Mouse (Mus musculus) forebrain, postnatal 0 days (tissue): ENCODE data around the gene Abl1. TPM values are rescaled to one million over a fixed set of nuclear protein-coding genes. Genes with fewer than 3 reads are reported as not detected.

Source experiments
- ATAC-seq: fragments of 200-750 bp; cut with Nextera tagmentation; 2 replicates; pipeline ENCODE4 v1.8.0; 2017; ENCODE audit warnings: mild to moderate bottlenecking, moderate library complexity
- DNase-seq: peaks from one replicate; pipeline ENCODE4 v3.0.0-alpha.2; 2015
- H3K27ac ChIP-seq: fragments of 300-500 bp; sonication (generic); 2 replicates; pipeline ENCODE4 v1.5.1; 2014; ENCODE audit warnings: low read depth, mild to moderate bottlenecking, antibody characterized with exemption, low read length, moderate library complexity, mixed read lengths
- H3K27me3 ChIP-seq: fragments of 300-500 bp; sonication (generic); 2 replicates; pipeline ENCODE4 v1.6.1; 2014; ENCODE audit warnings: mild to moderate bottlenecking, low read length, mixed read lengths; ENCODE audit not compliant: insufficient read depth
- H3K36me3 ChIP-seq: fragments of 300-500 bp; sonication (generic); 2 replicates; pipeline ENCODE4 v1.6.1; 2014; ENCODE audit warnings: mild to moderate bottlenecking, moderate library complexity; ENCODE audit not compliant: insufficient read depth
- H3K4me1 ChIP-seq: fragments of 300-500 bp; sonication (generic); 2 replicates; pipeline ENCODE4 v1.6.1; 2014; ENCODE audit warnings: antibody characterized with exemption; ENCODE audit not compliant: insufficient read depth
- H3K4me2 ChIP-seq: fragments of 300-500 bp; sonication (generic); 2 replicates; pipeline ENCODE4 v1.6.1; 2014; ENCODE audit warnings: low read depth, mild to moderate bottlenecking, moderate library complexity
- H3K4me3 ChIP-seq: fragments of 300-500 bp; sonication (generic); 2 replicates; pipeline ENCODE4 v1.5.1; 2014; ENCODE audit warnings: low read depth, low read length, mixed read lengths
- H3K9ac ChIP-seq: fragments of 300-500 bp; sonication (generic); 2 replicates; pipeline ENCODE4 v1.6.1; 2014; ENCODE audit warnings: mild to moderate bottlenecking
- H3K9me3 ChIP-seq: fragments of 300-500 bp; sonication (generic); 2 replicates; pipeline ENCODE4 v1.6.1; 2016; ENCODE audit warnings: low read length
- CTCF ChIP-seq: sonication (generic); IDR thresholded peaks from 2 replicates; pipeline ENCODE4 v1.5.1; 2016; ENCODE audit warnings: antibody characterized with exemption, control low read depth, low read depth
- WGBS: fragments of 180-500 bp; shearing (Covaris S2); extraction: QIAGEN DNeasy Blood & Tissue Kit; methylation state at CpG from one replicate; pipeline ENCODE4 v1.1.7; 2014; 5-methylcytosine and 5-hydroxymethylcytosine counted together
- polyA plus RNA-seq: library from polyadenylated mRNA; unstranded; fragments of >200 nt; fragmentation: Nextera tagmentation; extraction: Ambion mirVana; gene quantifications from 2 replicates; pipeline ENCODE4 v1.2.1, GENCODE M21; 2015
- total RNA-seq: library from RNA; depleted of rRNA; stranded (reverse); fragments of >200 nt; gene quantifications from 2 replicates; pipeline ENCODE4 v1.2.3, GENCODE M21; 2014

The Abl1 gene
- total and polyA plus RNA-seq, 2 experiments from 2014 or later: 12.4 to 54.0 TPM

DNA sequence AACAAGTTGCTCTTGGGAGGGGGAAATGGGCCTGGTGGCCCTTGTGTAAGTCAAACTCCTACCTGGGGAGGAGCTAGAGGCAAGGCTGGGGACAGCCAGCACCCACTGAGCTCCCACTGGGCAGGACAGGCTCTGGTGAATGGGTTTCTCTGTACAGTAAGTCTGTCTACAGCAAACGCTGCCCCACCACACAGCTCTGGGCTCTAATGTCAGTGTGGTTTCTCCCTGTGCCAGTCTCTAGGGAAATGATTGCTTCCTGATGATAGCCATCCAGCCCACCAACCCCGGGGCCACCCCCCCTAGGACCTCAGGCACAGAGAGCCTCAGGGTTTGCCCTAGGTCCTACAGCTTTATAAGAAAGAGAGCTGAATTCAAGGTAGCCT, 121.2 kb downstream of the Abl1 start:
- H3K4me3 ChIP-seq: no peak overlapping the region
- H3K9ac ChIP-seq: no peak overlapping the region
- H3K36me3 ChIP-seq: 0 out of 2 replicates have a peak, but pooled peaks cover 1% of the 10 kb centered on the region
- no peak for DNase-seq
- no peak overlapping the region for H3K4me2 ChIP-seq
- ATAC-seq: no peak
- H3K4me1 ChIP-seq: peaks cover 4% of the 10 kb centered on the region; the same call in 1 of the 2 replicates
- H3K27me3 ChIP-seq: no peaks in the 10 kb centered on the region
- no peak overlapping the region for H3K27ac ChIP-seq
- 0 out of 2 replicates have a peak, but pooled peaks have one; percentile 10 for TF ChIP-seq CTCF
- no peaks in the 10 kb centered on the region for H3K9me3 ChIP-seq
- WGBS: 56% methylated on average over 2 of the region's 2 CpGs

DNA sequence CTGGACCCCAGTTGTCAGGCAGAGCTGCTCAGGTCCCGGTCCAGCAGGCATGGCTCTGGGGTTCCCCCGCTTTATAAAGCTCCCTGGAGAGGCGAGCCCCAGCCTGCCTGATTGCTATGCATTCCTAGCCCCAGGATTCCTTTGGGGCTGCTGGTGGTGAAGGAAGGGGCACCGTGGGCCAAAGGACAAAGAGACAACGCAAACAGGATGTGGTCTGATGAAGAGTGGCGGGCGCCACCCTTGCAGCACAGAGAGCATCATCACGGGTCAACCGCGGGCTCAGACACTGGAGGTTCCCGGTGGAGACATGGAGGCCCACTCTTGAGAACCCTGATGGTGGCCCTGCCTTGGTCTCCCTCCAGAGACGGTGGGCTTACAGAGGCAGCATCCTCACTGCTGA, 122.3 kb downstream of the Abl1 start, which contains the start of gene Qrfp:
Qrfp (minus strand) TSS at position 137 of the 400 bp plus-strand sequence.
- WGBS: 55% methylated on average over 11 of the region's 12 CpGs
- ATAC-seq: no peak
- Histone ChIP-seq H3K4me2 (no peak within 1 kb of the TSS), H3K36me3 (no peaks in the 10 kb centered on the region), H3K4me3 (no peak within 1 kb of the TSS), H3K27ac (no peak within 1 kb of the TSS), H3K4me1 (peaks cover 4% of the 10 kb centered on the region; the same call in 1 of the 2 replicates), H3K9ac (no peak within 1 kb of the TSS), H3K9me3 (no peaks in the 10 kb centered on the region), H3K27me3 (no peaks in the 10 kb centered on the region)
- no peak for TF ChIP-seq CTCF
- DNase-seq: no peak

DNA sequence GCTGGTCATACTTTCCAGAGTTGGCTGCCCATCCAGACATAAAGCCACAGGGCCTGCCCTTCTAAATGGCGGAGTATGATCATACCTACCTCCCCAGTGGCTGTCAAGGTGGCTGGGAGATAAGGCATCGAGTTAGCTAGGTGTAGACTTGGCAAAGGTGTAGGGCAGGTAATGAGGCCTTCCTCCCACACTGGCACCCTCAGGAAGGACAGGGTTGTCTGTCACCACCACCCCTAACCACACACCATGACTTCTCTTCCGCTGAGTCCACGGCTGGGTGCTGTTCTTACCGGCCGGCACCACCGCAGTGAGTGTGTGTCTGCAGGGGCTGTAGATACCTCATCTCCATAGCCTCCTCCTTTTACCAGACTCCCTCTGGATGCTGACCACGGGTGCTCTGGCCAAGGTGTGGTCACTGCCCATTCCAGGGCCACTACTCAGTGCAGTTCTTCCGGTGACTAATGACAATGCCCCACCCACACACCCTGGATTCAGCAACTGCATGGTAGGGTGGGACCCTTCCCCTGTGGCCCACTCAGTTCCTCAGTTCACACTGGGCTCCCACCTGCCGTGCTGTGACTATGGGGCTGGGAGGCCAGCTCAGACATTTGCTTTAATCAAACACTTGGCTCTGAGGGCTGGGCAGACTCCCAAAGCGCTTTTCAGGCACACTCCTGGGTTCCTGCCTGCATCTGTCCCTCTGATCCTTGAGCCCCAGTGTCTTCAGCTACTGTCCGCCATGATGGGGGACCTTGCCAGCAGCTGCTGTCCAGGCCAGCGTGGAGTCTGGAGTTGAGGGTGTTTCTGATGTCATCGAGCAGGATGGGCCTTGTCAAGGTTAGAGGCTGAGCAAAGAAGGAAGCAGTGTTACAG, 123.1 kb downstream of the Abl1 start:
- Histone ChIP-seq H3K27ac (no peak overlapping the region), H3K27me3 (no peaks in the 10 kb centered on the region), H3K4me3 (no peak overlapping the region), H3K9ac (no peak overlapping the region), H3K4me1 (peaks cover 4% of the 10 kb centered on the region; the same call in 1 of the 2 replicates), H3K36me3 (no peaks in the 10 kb centered on the region; the same call in 1 of the 2 replicates), H3K9me3 (no peaks in the 10 kb centered on the region), H3K4me2 (no peak overlapping the region)
- whole genome bisulfite sequencing: 79% methylated on average over 14 of the region's 14 CpGs
- ATAC-seq (no peak), DNase-seq (no peak)
- no peak for TF ChIP-seq CTCF

DNA sequence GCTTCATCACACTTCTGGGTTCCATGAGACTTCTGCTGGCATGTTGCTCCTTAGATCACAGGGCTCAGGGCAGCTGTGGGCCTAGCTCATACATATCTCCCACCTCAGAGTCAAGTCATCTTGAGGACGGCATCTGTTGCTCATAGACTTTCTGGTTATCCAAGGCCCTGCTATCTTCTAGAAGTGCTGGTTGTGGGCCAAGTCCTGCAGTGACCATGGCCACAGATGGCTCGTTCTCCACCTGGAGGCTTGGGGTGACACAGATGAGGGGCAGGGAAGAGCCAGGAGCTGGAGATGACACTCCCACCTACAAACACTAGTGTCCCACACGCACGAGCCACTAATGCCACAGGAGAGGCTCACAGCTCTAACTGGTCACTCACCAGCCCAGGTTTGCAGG, 125.5 kb downstream of the Abl1 start:
- Histone ChIP-seq H3K27me3 (no peaks in the 10 kb centered on the region), H3K9me3 (no peaks in the 10 kb centered on the region), H3K36me3 (no peaks in the 10 kb centered on the region; the same call in 1 of the 2 replicates), H3K9ac (no peak overlapping the region), H3K4me2 (no peak overlapping the region), H3K4me1 (no peaks in the 10 kb centered on the region), H3K4me3 (no peak overlapping the region), H3K27ac (no peak overlapping the region)
- 90% methylated on average over 4 of the region's 4 CpGs for WGBS
- no peak for ATAC-seq
- DNase-seq: no peak
- TF ChIP-seq CTCF: no peak

DNA sequence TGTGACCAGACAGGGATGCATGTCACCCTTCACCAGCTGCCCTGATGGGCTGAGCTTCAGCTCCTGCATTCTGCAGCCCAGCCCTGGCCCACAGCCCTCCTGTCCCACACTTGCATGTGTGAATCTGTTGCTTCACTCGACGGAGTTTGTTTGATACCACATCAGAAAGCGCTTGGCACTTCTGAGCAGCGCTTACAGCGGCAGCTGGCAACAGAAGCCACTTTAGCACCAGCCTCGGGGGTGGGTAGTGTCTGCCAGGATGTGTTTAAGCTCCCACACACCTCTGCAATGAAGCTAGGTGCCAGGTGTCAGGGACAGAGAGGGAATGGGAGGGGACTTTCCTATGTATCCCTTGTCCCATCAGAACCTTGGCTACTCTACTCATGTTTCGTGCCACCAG, 126.5 kb downstream of the Abl1 start:
- H3K9ac ChIP-seq: no peak overlapping the region
- DNase-seq (no peak), ATAC-seq (peak; percentile 34; the same call in 1 of the 2 replicates)
- TF ChIP-seq CTCF: no peak
- H3K4me2 ChIP-seq: no peak overlapping the region
- no peaks in the 10 kb centered on the region for H3K27me3 ChIP-seq
- no peak overlapping the region for H3K27ac ChIP-seq
- H3K36me3 ChIP-seq: no peaks in the 10 kb centered on the region; the same call in 1 of the 2 replicates
- H3K4me3 ChIP-seq: no peak overlapping the region
- H3K9me3 ChIP-seq: no peaks in the 10 kb centered on the region
- H3K4me1 ChIP-seq: no peaks in the 10 kb centered on the region
- WGBS: 56% methylated on average over 7 of the region's 7 CpGs

DNA sequence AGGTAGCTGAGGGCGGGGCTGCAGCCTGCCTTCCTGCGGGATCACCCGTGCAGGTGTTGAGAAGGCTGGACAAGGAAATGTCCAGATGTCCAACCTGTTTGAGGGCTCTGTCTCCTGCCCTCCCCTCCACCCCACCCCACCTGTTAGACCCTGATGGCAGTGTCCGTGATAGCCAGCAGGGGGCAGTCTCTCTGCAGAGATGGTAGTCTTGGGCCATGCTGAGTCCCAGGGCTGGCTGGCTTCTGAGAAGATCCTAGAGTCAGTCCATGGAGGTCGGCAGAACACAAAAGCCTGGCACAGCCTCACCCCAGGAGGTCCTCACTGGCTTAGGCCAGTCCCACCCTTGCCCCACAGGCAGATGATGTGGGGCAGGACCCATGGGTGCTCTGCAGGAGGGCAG, 127.2 kb downstream of the Abl1 start:
- no peaks in the 10 kb centered on the region for H3K4me1 ChIP-seq
- no peaks in the 10 kb centered on the region for H3K9me3 ChIP-seq
- DNase-seq (peak; percentile 66), ATAC-seq (peak; percentile 52; the same call in 1 of the 2 replicates)
- H3K27me3 ChIP-seq: no peaks in the 10 kb centered on the region
- 33% methylated on average over 5 of the region's 5 CpGs for WGBS
- no peaks in the 10 kb centered on the region; the same call in 1 of the 2 replicates for H3K36me3 ChIP-seq
- peak; percentile 80 for TF ChIP-seq CTCF
- H3K4me2 ChIP-seq: no peak overlapping the region
- no peak overlapping the region for H3K27ac ChIP-seq
- H3K9ac ChIP-seq: no peak overlapping the region
- no peak overlapping the region for H3K4me3 ChIP-seq
